Mouse (Mus musculus) limb, embryonic 15.5 days (tissue): ENCODE measurements around the gene 1700025C18Rik. TPM values are rescaled to one million over a fixed set of nuclear protein-coding genes. Genes with fewer than 3 reads are reported as not detected.

Experiments used
- ATAC-seq: fragments of 200-750 bp; cut with Nextera tagmentation; 2 replicates; pipeline ENCODE4 v1.8.0; 2017; ENCODE audit warnings: low read depth, moderate TSS enrichment; ENCODE audit not compliant: insufficient number of reproducible peaks, low FRiP score, low TSS enrichment
- H3K27ac ChIP-seq: fragments of 300-500 bp; sonication (generic); 2 replicates; pipeline ENCODE4 v1.5.1; 2015; ENCODE audit warnings: moderate library complexity, mild to moderate bottlenecking, inconsistent platforms
- H3K27me3 ChIP-seq: fragments of 300-500 bp; sonication (generic); 2 replicates; pipeline ENCODE4 v1.6.1; 2015; ENCODE audit warnings: inconsistent platforms
- H3K36me3 ChIP-seq: fragments of 300-500 bp; sonication (generic); 2 replicates; pipeline ENCODE4 v1.6.1; 2015; ENCODE audit warnings: inconsistent platforms
- H3K4me1 ChIP-seq: fragments of 300-500 bp; sonication (generic); 2 replicates; pipeline ENCODE4 v1.6.1; 2015; ENCODE audit warnings: inconsistent platforms
- H3K4me2 ChIP-seq: fragments of 300-500 bp; sonication (generic); 2 replicates; pipeline ENCODE4 v1.6.1; 2015; ENCODE audit warnings: mild to moderate bottlenecking, inconsistent platforms
- H3K4me3 ChIP-seq: fragments of 300-500 bp; sonication (generic); 2 replicates; pipeline ENCODE4 v1.5.1; 2015; ENCODE audit warnings: mild to moderate bottlenecking, inconsistent platforms
- H3K9ac ChIP-seq: fragments of 300-500 bp; sonication (generic); 2 replicates; pipeline ENCODE4 v1.6.1; 2015; ENCODE audit warnings: inconsistent platforms
- H3K9me3 ChIP-seq: fragments of 300-500 bp; sonication (generic); 2 replicates; pipeline ENCODE4 v1.6.1; 2016; ENCODE audit warnings: inconsistent platforms
- WGBS: fragments of 180-500 bp; shearing (Covaris S2); methylation state at CpG from one replicate; pipeline ENCODE4 v1.1.7; 2015; 5-methylcytosine and 5-hydroxymethylcytosine counted together
- polyA plus RNA-seq: library from polyadenylated mRNA; unstranded; fragments of >200 nt; fragmentation: Nextera tagmentation; extraction: Ambion mirVana; gene quantifications from 2 replicates; pipeline ENCODE4 v1.2.1, GENCODE M21; 2015

Gene 1700025C18Rik
- polyA plus RNA-seq, 1 experiment from 2014 or later = not detected

DNA sequence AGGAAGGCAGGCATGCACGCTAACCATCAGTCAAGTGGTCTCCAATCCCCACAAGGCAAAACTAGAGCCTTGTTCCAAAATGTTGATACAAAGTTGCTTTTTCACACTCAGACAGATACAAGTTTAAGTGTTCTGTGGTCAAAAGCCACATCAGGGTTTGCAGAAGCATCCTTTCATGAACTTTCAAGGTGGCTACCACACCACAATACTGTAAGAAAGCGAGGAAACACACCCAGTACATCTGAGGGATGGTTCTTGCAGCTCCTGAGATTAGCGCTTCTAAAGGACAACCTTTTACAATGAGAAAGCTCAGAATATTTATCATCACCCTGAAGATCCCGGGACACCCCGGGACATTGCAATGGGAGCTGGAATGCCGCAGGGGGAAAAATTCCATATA, 57.2 kb downstream of the 1700025C18Rik start:
- Histone ChIP-seq H3K4me1 (peaks cover 20% of the 10 kb centered on the region), H3K4me3 (peak overlapping the region; percentile 95), H3K9ac (0 out of 2 replicates have a peak overlapping the region, but pooled peaks have one; percentile 98), H3K27me3 (no peaks in the 10 kb centered on the region), H3K4me2 (peak overlapping the region; percentile 83), H3K36me3 (no peaks in the 10 kb centered on the region), H3K9me3 (no peaks in the 10 kb centered on the region), H3K27ac (no peak overlapping the region)
- no peak for ATAC-seq
- 36% methylated on average over 6 of the region's 6 CpGs for WGBS

DNA sequence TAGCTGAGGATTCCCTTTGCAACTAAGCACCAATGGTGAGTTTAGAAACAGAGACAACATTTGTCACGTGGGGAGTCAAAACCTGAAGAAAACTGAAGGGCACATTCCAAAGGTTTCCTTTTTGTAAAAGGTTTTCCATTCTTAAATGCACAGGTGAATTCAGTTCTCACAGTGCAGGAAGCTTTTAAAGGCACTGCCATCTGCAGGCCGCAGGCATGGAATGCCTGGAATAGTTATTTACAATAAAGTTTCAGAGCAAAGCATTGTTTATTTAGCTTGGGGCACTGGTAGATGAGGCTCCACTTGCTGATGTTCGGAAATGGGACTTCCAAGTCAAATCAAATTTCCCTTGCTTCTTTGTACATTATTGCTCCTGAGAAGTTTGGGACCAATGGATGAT, 58.0 kb downstream of the 1700025C18Rik start:
- Histone ChIP-seq H3K4me2 (peak overlapping the region; percentile 83; the same call in 1 of the 2 replicates), H3K4me3 (no peak overlapping the region), H3K9me3 (no peaks in the 10 kb centered on the region), H3K36me3 (no peaks in the 10 kb centered on the region), H3K9ac (no peak overlapping the region), H3K27me3 (no peaks in the 10 kb centered on the region), H3K27ac (no peak overlapping the region), H3K4me1 (peaks cover 20% of the 10 kb centered on the region)
- no peak for ATAC-seq
- WGBS = 37% methylated on average over 3 of the region's 3 CpGs

Other genes with a start within 250 kb of the 1700025C18Rik start
- gene Pltp, start 233.0 kb downstream of the 1700025C18Rik start, polyA plus RNA-seq = 57.1 and 61.8 TPM in 2 replicates
- 62.9 and 67.5 TPM in 2 replicates for gene Pcif1, start 211.4 kb downstream of the 1700025C18Rik start, polyA plus RNA-seq
- gene Zfp335, start 179.0 kb downstream of the 1700025C18Rik start, polyA plus RNA-seq = 13.2 and 13.9 TPM in 2 replicates
- 22.2 and 52.4 TPM in 2 replicates for gene Mmp9, start 150.0 kb downstream of the 1700025C18Rik start, polyA plus RNA-seq
- 0.51 and 0.97 TPM in 2 replicates for gene Slc12a5, start 129.9 kb downstream of the 1700025C18Rik start, polyA plus RNA-seq
- 51.9 and 62.9 TPM in 2 replicates for gene Ncoa5, start 55.9 kb downstream of the 1700025C18Rik start, polyA plus RNA-seq
- 7.0 and 7.5 TPM in 2 replicates for gene Cd40, start 35.1 kb downstream of the 1700025C18Rik start, polyA plus RNA-seq
- gene Cdh22, start 144.1 kb upstream of the 1700025C18Rik start, polyA plus RNA-seq = 0.19 and 0.24 TPM in 2 replicates
- 53.3 and 61.8 TPM in 2 replicates for gene Slc35c2, start 197.1 kb upstream of the 1700025C18Rik start, polyA plus RNA-seq
- 77.4 and 80.9 TPM in 2 replicates for gene Elmo2, start 235.7 kb upstream of the 1700025C18Rik start, polyA plus RNA-seq